Mouse (Mus musculus) neural tube, embryonic 14.5 days (tissue): Measurements from ENCODE around the gene Mapk1ip1l. TPM values are rescaled to one million over a fixed set of nuclear protein-coding genes. Genes with fewer than 3 reads are reported as not detected.
A peak's percentile ranks its signal among the peaks of the same experiment; 100 is the strongest.

Experiments
- ATAC-seq: fragments of 200-750 bp; cut with Nextera tagmentation; 2 replicates; pipeline ENCODE4 v1.8.0; 2017; ENCODE audit warnings: low read depth, mild to moderate bottlenecking, moderate TSS enrichment, moderate library complexity
- H3K27ac ChIP-seq: fragments of 300-500 bp; sonication (generic); 2 replicates; pipeline ENCODE4 v1.5.1; 2014; ENCODE audit warnings: low read depth, mild to moderate bottlenecking, control low read depth, low read length, moderate library complexity, mixed read lengths
- H3K27me3 ChIP-seq: fragments of 300-500 bp; sonication (generic); 2 replicates; pipeline ENCODE4 v1.6.1; 2014; ENCODE audit warnings: low read length; ENCODE audit not compliant: control insufficient read depth, insufficient read depth
- H3K36me3 ChIP-seq: fragments of 300-500 bp; sonication (generic); 2 replicates; pipeline ENCODE4 v1.6.1; 2014; ENCODE audit warnings: low read length, mixed read lengths; ENCODE audit not compliant: control insufficient read depth, insufficient read depth
- H3K4me1 ChIP-seq: fragments of 300-500 bp; sonication (generic); 2 replicates; pipeline ENCODE4 v1.6.1; 2014; ENCODE audit warnings: low read length; ENCODE audit not compliant: control insufficient read depth, insufficient read depth
- H3K4me2 ChIP-seq: fragments of 300-500 bp; sonication (generic); 2 replicates; pipeline ENCODE4 v1.6.1; 2014; ENCODE audit warnings: mild to moderate bottlenecking, low read depth, low read length, control low read depth
- H3K4me3 ChIP-seq: fragments of 300-500 bp; sonication (generic); 2 replicates; pipeline ENCODE4 v1.5.1; 2014; ENCODE audit warnings: low read depth, low read length, control low read depth, mixed read lengths
- H3K9ac ChIP-seq: fragments of 300-500 bp; sonication (generic); replicated peaks from 2 replicates; pipeline ENCODE4 v1.6.1; 2014; ENCODE audit warnings: low read depth, mild to moderate bottlenecking, control low read depth, low read length, mixed read lengths
- H3K9me3 ChIP-seq: fragments of 300-500 bp; sonication (generic); 2 replicates; pipeline ENCODE4 v1.6.1; 2016; ENCODE audit warnings: low read length; ENCODE audit not compliant: control insufficient read depth
- WGBS: fragments of 180-500 bp; shearing (Covaris S2); extraction: QIAGEN DNeasy Blood & Tissue Kit; methylation state at CpG from one replicate; pipeline ENCODE4 v1.1.7; 2014; 5-methylcytosine and 5-hydroxymethylcytosine counted together
- polyA plus RNA-seq: library from polyadenylated mRNA; unstranded; fragments of >200 nt; fragmentation: Nextera tagmentation; extraction: Ambion mirVana; gene quantifications from 2 replicates; pipeline ENCODE4 v1.2.1, GENCODE M21; 2014

Mapk1ip1l gene
- polyA plus RNA-seq, 1 experiment from 2014 or later = 45.6 TPM

GRCm38 (mm10) chr14:47359610-47360009 lies 61.5 kb downstream of the Mapk1ip1l start:
- Histone ChIP-seq H3K27ac (no peak overlapping the region), H3K9me3 (no peaks in the 10 kb centered on the region), H3K27me3 (no peaks in the 10 kb centered on the region), H3K4me3 (no peak overlapping the region), H3K4me1 (no peaks in the 10 kb centered on the region), H3K36me3 (no peaks in the 10 kb centered on the region), H3K4me2 (no peak overlapping the region), H3K9ac (no peak overlapping the region)
- ATAC-seq = no peak
- WGBS = 77% methylated on average over 3 of the region's 3 CpGs

GRCm38 (mm10) chr14:47361418-47361817 lies 63.4 kb downstream of the Mapk1ip1l start:
- H3K27me3 ChIP-seq = no peaks in the 10 kb centered on the region
- no peaks in the 10 kb centered on the region for H3K9me3 ChIP-seq
- H3K4me3 ChIP-seq = no peak overlapping the region
- no peak for ATAC-seq
- H3K9ac ChIP-seq = no peak overlapping the region
- 93% methylated on average over 2 of the region's 2 CpGs for WGBS
- H3K27ac ChIP-seq = no peak overlapping the region
- H3K4me2 ChIP-seq = no peak overlapping the region
- no peaks in the 10 kb centered on the region for H3K36me3 ChIP-seq
- H3K4me1 ChIP-seq = 0 out of 2 replicates have a peak, but pooled peaks cover 5% of the 10 kb centered on the region

- Histone ChIP-seq H3K4me1 (0 out of 2 replicates have a peak, but pooled peaks cover 5% of the 10 kb centered on the region), H3K9ac (no peak overlapping the region), H3K4me3 (no peak overlapping the region), H3K27ac (no peak overlapping the region), H3K4me2 (no peak overlapping the region), H3K36me3 (no peaks in the 10 kb centered on the region), H3K9me3 (no peaks in the 10 kb centered on the region), H3K27me3 (no peaks in the 10 kb centered on the region)
- WGBS = 87% methylated on average over 9 of the region's 9 CpGs
- ATAC-seq = no peak
Observed at GRCm38 (mm10) chr14:47361899-47362298, 63.8 kb downstream of the Mapk1ip1l start.

- Histone ChIP-seq H3K9ac (no peak overlapping the region), H3K4me3 (peak overlapping the region; percentile 5; the same call in 1 of the 2 replicates), H3K4me2 (peak overlapping the region; percentile 38), H3K27me3 (no peaks in the 10 kb centered on the region), H3K4me1 (0 out of 2 replicates have a peak, but pooled peaks cover 5% of the 10 kb centered on the region), H3K36me3 (no peaks in the 10 kb centered on the region), H3K27ac (no peak overlapping the region), H3K9me3 (no peaks in the 10 kb centered on the region)
- ATAC-seq = peak; percentile 26; the same call in 1 of the 2 replicates
- WGBS = 36% methylated on average over 21 of the region's 21 CpGs
Observed at GRCm38 (mm10) chr14:47364742-47365449, 66.8 kb downstream of the Mapk1ip1l start.

GRCm38 (mm10) chr14:47366881-47367321 lies 68.8 kb downstream of the Mapk1ip1l start:
- H3K4me2 ChIP-seq = no peak overlapping the region
- 45% methylated on average over 7 of the region's 7 CpGs for WGBS
- H3K9me3 ChIP-seq = no peaks in the 10 kb centered on the region
- peak; percentile 58; the same call in 1 of the 2 replicates for ATAC-seq
- H3K4me1 ChIP-seq = 0 out of 2 replicates have a peak, but pooled peaks cover 5% of the 10 kb centered on the region
- H3K36me3 ChIP-seq = no peaks in the 10 kb centered on the region
- no peak overlapping the region for H3K9ac ChIP-seq
- no peak overlapping the region for H3K27ac ChIP-seq
- H3K4me3 ChIP-seq = no peak overlapping the region
- no peaks in the 10 kb centered on the region for H3K27me3 ChIP-seq

GRCm38 (mm10) chr14:47367461-47367860 lies 69.4 kb downstream of the Mapk1ip1l start, which contains the start of gene Lgals3:
Lgals3 (plus strand) TSS chr14:47367751.
- H3K9ac ChIP-seq = no peak within 1 kb of the TSS
- ATAC-seq = peak; percentile 86
- H3K9me3 ChIP-seq = no peaks in the 10 kb centered on the region
- no peaks in the 10 kb centered on the region for H3K27me3 ChIP-seq
- H3K4me1 ChIP-seq = 0 out of 2 replicates have a peak, but pooled peaks cover 5% of the 10 kb centered on the region
- no peak within 1 kb of the TSS for H3K4me3 ChIP-seq
- H3K27ac ChIP-seq = no peak within 1 kb of the TSS
- 52% methylated on average over 9 of the region's 9 CpGs for WGBS
- H3K36me3 ChIP-seq = no peaks in the 10 kb centered on the region
- H3K4me2 ChIP-seq = no peak within 1 kb of the TSS

GRCm38 (mm10) chr14:47369741-47370140 lies 71.7 kb downstream of the Mapk1ip1l start:
- Histone ChIP-seq H3K4me3 (no peak overlapping the region), H3K4me2 (no peak overlapping the region), H3K9me3 (no peaks in the 10 kb centered on the region), H3K27ac (no peak overlapping the region), H3K27me3 (peaks cover 11% of the 10 kb centered on the region), H3K9ac (no peak overlapping the region), H3K36me3 (no peaks in the 10 kb centered on the region), H3K4me1 (peaks cover 10% of the 10 kb centered on the region; the same call in 1 of the 2 replicates)
- WGBS = 92% methylated on average over 5 of the region's 5 CpGs
- no peak for ATAC-seq

GRCm38 (mm10) chr14:47370790-47371189 lies 72.7 kb downstream of the Mapk1ip1l start:
- no peak for ATAC-seq
- Histone ChIP-seq H3K9me3 (no peaks in the 10 kb centered on the region), H3K27me3 (peaks cover 11% of the 10 kb centered on the region), H3K9ac (no peak overlapping the region), H3K4me3 (no peak overlapping the region), H3K36me3 (no peaks in the 10 kb centered on the region), H3K4me1 (peaks cover 5% of the 10 kb centered on the region; the same call in 1 of the 2 replicates), H3K4me2 (no peak overlapping the region), H3K27ac (no peak overlapping the region)
- 81% methylated on average over 3 of the region's 3 CpGs for WGBS

- WGBS = 68% methylated on average over 6 of the region's 6 CpGs
- Histone ChIP-seq H3K9me3 (no peaks in the 10 kb centered on the region), H3K27ac (no peak overlapping the region), H3K4me3 (no peak overlapping the region), H3K4me2 (no peak overlapping the region), H3K36me3 (no peaks in the 10 kb centered on the region), H3K4me1 (peaks cover 5% of the 10 kb centered on the region; the same call in 1 of the 2 replicates), H3K27me3 (peaks cover 11% of the 10 kb centered on the region), H3K9ac (no peak overlapping the region)
- no peak for ATAC-seq
Observed at GRCm38 (mm10) chr14:47371689-47372088, 73.6 kb downstream of the Mapk1ip1l start.
